ENCODE assay signal across 14 mouse cellular contexts in the genomic region with DNA sequence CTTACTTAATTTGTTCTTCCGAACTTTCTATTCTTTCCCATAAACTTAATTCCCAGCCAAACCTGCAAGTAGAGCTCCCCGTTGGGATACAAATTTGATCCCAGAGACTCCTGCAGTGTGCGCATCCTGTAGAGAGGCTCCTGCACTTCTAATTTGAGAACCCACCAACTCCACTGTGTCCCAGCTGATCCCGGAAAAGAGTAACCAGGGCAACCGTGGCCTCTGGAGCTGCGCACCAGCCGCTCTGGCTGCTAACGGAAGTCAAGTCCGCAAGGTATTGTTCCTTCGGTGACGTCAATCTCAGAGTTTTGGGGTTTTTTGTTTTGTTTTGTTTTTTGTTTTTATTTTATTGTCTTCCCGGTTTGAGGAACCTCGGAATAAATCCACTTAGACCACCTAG. TPM values are rescaled to one million over a fixed set of nuclear protein-coding genes. Genes with fewer than 3 reads are reported as not detected.
A peak's percentile ranks its signal among the peaks of the same experiment; 100 is the strongest.
DNase-seq lines count a peak whose midpoint lies in the region; ATAC-seq lines count a peak whose summit lies in the region.
"Had no signal": no experiment of that assay in that cellular context is flagged by ENCODE, and none has a peak within 500 bp of the region (broad histone marks: within the 10 kb centered on the region; RNA-seq: fewer than 3 reads in every experiment).

No protein-coding gene starts in this region.

- H3K9me3 ChIP-seq in hindbrain, embryonic 15.5 days: no peaks in the 10 kb centered on the region
- H3K9me3 ChIP-seq in hindbrain, embryonic 13.5 days: no peaks in the 10 kb centered on the region
- no peaks in the 10 kb centered on the region for H3K9me3 ChIP-seq in hindbrain, embryonic 16.5 days (ENCODE audit: control insufficient read depth, low read length)
- H3K9me3 ChIP-seq: lung, embryonic 15.5 days had no signal

- H3K36me3 ChIP-seq in hindbrain, embryonic 15.5 days: no peaks in the 10 kb centered on the region
- no peaks in the 10 kb centered on the region for H3K36me3 ChIP-seq in hindbrain, embryonic 13.5 days
- H3K36me3 ChIP-seq in hindbrain, embryonic 16.5 days (ENCODE audit: control insufficient read depth, insufficient read depth, low read length): no peaks in the 10 kb centered on the region
- H3K36me3 ChIP-seq: lung, embryonic 15.5 days had no signal

- peaks cover 2% of the 10 kb centered on the region; the same call in 1 of the 2 replicates for H3K4me1 ChIP-seq in hindbrain, embryonic 15.5 days (replicated peaks)
- peaks cover 7% of the 10 kb centered on the region for H3K4me1 ChIP-seq in hindbrain, embryonic 13.5 days (replicated peaks)
- H3K4me1 ChIP-seq in hindbrain, embryonic 16.5 days (ENCODE audit: control insufficient read depth, insufficient read depth, low read depth, low read length): peaks cover 4% of the 10 kb centered on the region
- H3K4me1 ChIP-seq: lung, embryonic 15.5 days had no signal

- peak; percentile 69; the same call in 1 of the 2 replicates for ATAC-seq in hindbrain, embryonic 15.5 days (ENCODE audit: low FRiP score, low read depth)
- ATAC-seq in hindbrain, embryonic 13.5 days (ENCODE audit: low FRiP score): no peak
- no peak for ATAC-seq in hindbrain, embryonic 16.5 days

- H3K27me3 ChIP-seq in hindbrain, embryonic 15.5 days: no peaks in the 10 kb centered on the region
- no peaks in the 10 kb centered on the region for H3K27me3 ChIP-seq in hindbrain, embryonic 13.5 days
- no peaks in the 10 kb centered on the region for H3K27me3 ChIP-seq in hindbrain, embryonic 16.5 days (replicated peaks; ENCODE audit: control insufficient read depth, insufficient read depth, low read length)
- H3K27me3 ChIP-seq: lung, embryonic 15.5 days had no signal

- no peak overlapping the region for H3K4me3 ChIP-seq in hindbrain, embryonic 15.5 days
- no peak overlapping the region for H3K4me3 ChIP-seq in hindbrain, embryonic 13.5 days
- no peak overlapping the region for H3K4me3 ChIP-seq in hindbrain, embryonic 16.5 days (ENCODE audit: low read length)
- H3K4me3 ChIP-seq: gastrocnemius, adult 2 months; lung, embryonic 15.5 days had no signal

- WGBS in hindbrain, embryonic 15.5 days: 47% methylated on average over 13 of the region's 13 CpGs
- WGBS in hindbrain, embryonic 13.5 days: 56% methylated on average over 13 of the region's 13 CpGs
- WGBS in hindbrain, embryonic 16.5 days: 45% methylated on average over 13 of the region's 13 CpGs

- H3K9ac ChIP-seq in hindbrain, embryonic 15.5 days: no peak overlapping the region
- no peak overlapping the region for H3K9ac ChIP-seq in hindbrain, embryonic 13.5 days
- H3K9ac ChIP-seq in hindbrain, embryonic 16.5 days (ENCODE audit: low read depth, low read length): no peak overlapping the region
- H3K9ac ChIP-seq: lung, embryonic 15.5 days had no signal

- H3K27ac ChIP-seq in hindbrain, embryonic 15.5 days (replicated peaks): no peak overlapping the region
- no peak overlapping the region for H3K27ac ChIP-seq in hindbrain, embryonic 13.5 days
- H3K27ac ChIP-seq in hindbrain, embryonic 16.5 days (ENCODE audit: low read depth, low read length): no peak overlapping the region
- H3K27ac ChIP-seq: gastrocnemius, adult 2 months; lung, embryonic 15.5 days had no signal

- no peak overlapping the region for H3K4me2 ChIP-seq in hindbrain, embryonic 15.5 days
- H3K4me2 ChIP-seq in hindbrain, embryonic 13.5 days: no peak overlapping the region
- H3K4me2 ChIP-seq in hindbrain, embryonic 16.5 days (ENCODE audit: low read length): peak overlapping the region; percentile 33
- H3K4me2 ChIP-seq: lung, embryonic 15.5 days had no signal

- peak; percentile 49 for DNase-seq in heart, adult 11 months
- DNase-seq in heart, postnatal 4 days: no peak
- peak; percentile 66 for DNase-seq in ZHBTc4 (ENCODE audit: low read depth, low spot score)
- DNase-seq in left cerebral cortex, adult 8-10 months (ENCODE audit: low spot score in 2 of 2): no peak
- DNase-seq: cerebellum, adult 11-12 months; gastrocnemius, adult 2 months; heart, postnatal 14 days; kidney, adult 8-10 months; right cerebral cortex, postnatal 4 days; thymus, adult 2 months had no signal

RNA-seq across cellular contexts. Expression of gene Pole4, which starts 10.5 kb away (rescaled TPM):
- total RNA-seq in heart, postnatal 4 days (2021): 10 to 100 TPM; 47.0 to 47.2 TPM
- polyA plus RNA-seq in hindbrain, embryonic 15.5 days (2015; fragmentation: Nextera tagmentation; extraction: Ambion mirVana): 125 and 130 TPM in 2 replicates
- polyA plus RNA-seq in hindbrain, embryonic 13.5 days (2015; fragmentation: Nextera tagmentation; extraction: Ambion mirVana): 103 and 104 TPM in 2 replicates
- polyA plus RNA-seq in hindbrain, embryonic 16.5 days (2015; fragmentation: Nextera tagmentation; extraction: Ambion mirVana): 124 and 141 TPM in 2 replicates
- 10 to 100 TPM; 28.4 to 31.3 (median 30.5) TPM for total RNA-seq in left cerebral cortex, adult 8-10 months (2022)

Comparison
In these comparisons a context has a peak if more than half of its experiments do, and no peak if none do; other contexts are left out.
1. DNase-seq: peak in heart, adult 11 months (single experiment) and ZHBTc4 (single experiment); none in heart, postnatal 4 days (single experiment) and left cerebral cortex, adult 8-10 months (0 of 2).